Mouse (Mus musculus): ENCODE results near the gene C130032M10Rik. TPM values are rescaled to one million over a fixed set of nuclear protein-coding genes. Genes with fewer than 3 reads are reported as not detected.

C130032M10Rik gene
- polyA plus RNA-seq, 1 experiment from 2014 or later: not detected

GRCm38 (mm10) chr9:114525073-114525633 lies 9.7 kb downstream of the C130032M10Rik start:
- H3K27ac ChIP-seq (ENCODE audit: low read depth, low read length): no peak overlapping the region
- no peak overlapping the region for H3K4me3 ChIP-seq (ENCODE audit: low read depth, low read length)
- H3K9ac ChIP-seq (ENCODE audit: low read length): no peak overlapping the region
- DNase-seq (ENCODE audit: low spot score, missing footprints): no peak
- WGBS: 93% methylated on average over 12 of the region's 15 CpGs
- peaks cover 28% of the 10 kb centered on the region for H3K4me1 ChIP-seq (ENCODE audit: control insufficient read depth, insufficient read depth, low read length)
- peaks cover 2% of the 10 kb centered on the region; the same call in 1 of the 2 replicates for H3K36me3 ChIP-seq (ENCODE audit: control insufficient read depth, insufficient read depth, low read length)
- no peak overlapping the region for H3K4me2 ChIP-seq
- H3K9me3 ChIP-seq (ENCODE audit: control insufficient read depth, low read length): no peaks in the 10 kb centered on the region
- no peak; the same call in 1 of the 2 replicates for ATAC-seq (ENCODE audit: low FRiP score)
- H3K27me3 ChIP-seq (ENCODE audit: control insufficient read depth, insufficient read depth, low read length): no peaks in the 10 kb centered on the region

GRCm38 (mm10) chr9:114525891-114526290 lies 10.4 kb downstream of the C130032M10Rik start:
- Histone ChIP-seq H3K4me2 (peak overlapping the region; percentile 35; the same call in 1 of the 2 replicates), H3K27ac (ENCODE audit: low read depth, low read length) (0 out of 2 replicates have a peak overlapping the region, but pooled peaks have one; percentile 26), H3K9ac (ENCODE audit: low read length) (no peak overlapping the region), H3K4me3 (ENCODE audit: low read depth, low read length) (no peak overlapping the region), H3K4me1 (ENCODE audit: control insufficient read depth, insufficient read depth, low read length) (peaks cover 31% of the 10 kb centered on the region), H3K27me3 (ENCODE audit: control insufficient read depth, insufficient read depth, low read length) (no peaks in the 10 kb centered on the region), H3K36me3 (ENCODE audit: control insufficient read depth, insufficient read depth, low read length) (peaks cover 2% of the 10 kb centered on the region; the same call in 1 of the 2 replicates), H3K9me3 (ENCODE audit: control insufficient read depth, low read length) (no peaks in the 10 kb centered on the region)
- 8% methylated on average over 8 of the region's 8 CpGs for WGBS
- ATAC-seq (ENCODE audit: low FRiP score) (no peak), DNase-seq (ENCODE audit: low spot score, missing footprints) (no peak)

DNA sequence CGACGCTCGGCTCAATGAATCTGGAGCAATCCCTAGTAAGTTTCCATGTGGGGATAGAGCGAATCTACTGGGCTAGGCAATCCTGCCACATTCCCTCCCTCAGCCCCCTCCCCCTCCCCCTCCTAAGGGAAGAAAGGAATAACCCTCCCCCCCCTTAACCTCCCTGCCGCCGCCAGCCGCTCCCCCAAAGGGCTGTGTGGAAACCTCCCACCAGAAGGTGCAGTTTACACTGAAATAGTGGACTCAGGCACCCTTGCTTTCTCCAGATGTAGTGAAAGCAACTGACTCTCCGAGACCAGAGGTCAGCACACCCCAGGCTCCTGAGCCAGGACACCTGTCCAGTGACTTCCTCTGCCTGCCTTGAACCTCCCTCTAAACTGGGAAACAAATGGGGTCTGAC lies 11.1 kb downstream of the C130032M10Rik start:
- ATAC-seq (ENCODE audit: low FRiP score): peak; percentile 15; the same call in 1 of the 2 replicates
- 0 out of 2 replicates have a peak overlapping the region, but pooled peaks have one; percentile 24 for H3K9ac ChIP-seq (ENCODE audit: low read length)

DNA sequence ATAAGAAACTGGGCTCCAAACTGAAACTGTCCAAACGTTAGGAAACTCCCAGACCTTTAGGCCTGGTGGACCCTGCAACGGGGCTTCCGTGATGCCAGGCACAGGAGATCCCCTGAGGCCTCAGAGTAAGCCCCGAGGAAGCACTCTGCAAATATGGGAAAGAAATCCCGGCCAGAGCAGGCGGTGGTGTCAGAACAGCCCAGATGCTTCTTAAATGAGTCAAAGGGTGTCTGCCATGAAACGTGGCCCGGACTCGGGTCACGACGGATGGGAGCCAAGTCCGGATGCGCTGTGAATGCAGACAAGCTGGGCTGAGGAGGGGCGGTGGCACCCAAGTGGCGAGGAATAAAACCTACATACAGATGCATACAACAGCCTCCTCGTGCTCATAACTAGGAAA lies 11.6 kb downstream of the C130032M10Rik start:
- Histone ChIP-seq H3K36me3 (ENCODE audit: control insufficient read depth, insufficient read depth, low read length) (peaks cover 2% of the 10 kb centered on the region; the same call in 1 of the 2 replicates), H3K27me3 (ENCODE audit: control insufficient read depth, insufficient read depth, low read length) (no peaks in the 10 kb centered on the region), H3K27ac (ENCODE audit: low read depth, low read length) (peak overlapping the region; percentile 74), H3K4me2 (peak overlapping the region; percentile 35), H3K4me3 (ENCODE audit: low read depth, low read length) (0 out of 2 replicates have a peak overlapping the region, but pooled peaks have one; percentile 4), H3K9ac (ENCODE audit: low read length) (0 out of 2 replicates have a peak overlapping the region, but pooled peaks have one; percentile 24), H3K9me3 (ENCODE audit: control insufficient read depth, low read length) (no peaks in the 10 kb centered on the region), H3K4me1 (ENCODE audit: control insufficient read depth, insufficient read depth, low read length) (peaks cover 36% of the 10 kb centered on the region)
- ATAC-seq (ENCODE audit: low FRiP score) (peak; percentile 63), DNase-seq (ENCODE audit: low spot score, missing footprints) (peak; percentile 98)
- under 1% methylated on average over 16 of the region's 16 CpGs for WGBS

More for the DNA sequence above, 11.1 kb downstream of the C130032M10Rik start:
- H3K4me1 ChIP-seq (ENCODE audit: control insufficient read depth, insufficient read depth, low read length): peaks cover 34% of the 10 kb centered on the region
- peaks cover 2% of the 10 kb centered on the region; the same call in 1 of the 2 replicates for H3K36me3 ChIP-seq (ENCODE audit: control insufficient read depth, insufficient read depth, low read length)
- DNase-seq (ENCODE audit: low spot score, missing footprints): no peak
- peak overlapping the region; percentile 74 for H3K27ac ChIP-seq (ENCODE audit: low read depth, low read length)
- no peaks in the 10 kb centered on the region for H3K27me3 ChIP-seq (ENCODE audit: control insufficient read depth, insufficient read depth, low read length)
- under 1% methylated on average over 6 of the region's 8 CpGs for WGBS
- 0 out of 2 replicates have a peak overlapping the region, but pooled peaks have one; percentile 4 for H3K4me3 ChIP-seq (ENCODE audit: low read depth, low read length)
- peak overlapping the region; percentile 35 for H3K4me2 ChIP-seq
- H3K9me3 ChIP-seq (ENCODE audit: control insufficient read depth, low read length): no peaks in the 10 kb centered on the region

DNA sequence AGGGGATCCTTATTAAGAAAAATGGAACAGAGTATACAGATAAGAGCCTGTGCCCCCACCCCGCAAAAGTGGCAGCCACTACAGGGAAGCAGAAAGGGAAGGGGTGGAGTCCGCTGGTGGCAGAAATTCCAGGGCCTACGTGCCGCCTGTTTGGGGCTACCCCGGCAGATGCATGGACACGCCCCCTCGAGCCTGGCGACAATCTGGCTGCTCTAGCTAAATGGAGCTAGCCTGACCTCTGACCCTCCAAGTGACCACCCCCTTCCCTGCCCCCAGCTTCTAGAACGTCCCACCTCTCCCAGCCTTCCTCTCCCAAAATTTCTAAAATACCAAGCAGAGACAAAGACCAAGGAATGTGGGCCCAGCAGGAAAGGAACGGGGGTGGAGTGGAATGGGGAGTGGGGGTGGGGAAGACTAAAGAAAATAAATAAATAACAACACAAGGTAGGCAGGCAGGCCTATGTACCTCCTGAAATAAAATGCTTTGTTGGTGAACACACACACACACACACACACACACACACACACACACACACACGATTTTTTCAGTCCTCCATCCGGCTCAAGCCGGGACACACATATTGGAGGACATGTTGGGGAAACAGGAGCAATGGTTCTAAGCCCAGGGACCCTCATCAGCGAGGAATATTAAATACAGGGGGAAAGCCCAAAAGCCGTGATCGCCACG lies 12.6 kb downstream of the C130032M10Rik start:
- Histone ChIP-seq H3K27ac (ENCODE audit: low read depth, low read length) (no peak overlapping the region), H3K4me2 (peak overlapping the region; percentile 28; the same call in 1 of the 2 replicates), H3K9me3 (ENCODE audit: control insufficient read depth, low read length) (no peaks in the 10 kb centered on the region), H3K4me1 (ENCODE audit: control insufficient read depth, insufficient read depth, low read length) (peaks cover 36% of the 10 kb centered on the region), H3K27me3 (ENCODE audit: control insufficient read depth, insufficient read depth, low read length) (no peaks in the 10 kb centered on the region), H3K4me3 (ENCODE audit: low read depth, low read length) (no peak overlapping the region), H3K36me3 (ENCODE audit: control insufficient read depth, insufficient read depth, low read length) (peaks cover 2% of the 10 kb centered on the region; the same call in 1 of the 2 replicates), H3K9ac (ENCODE audit: low read length) (no peak overlapping the region)
- peak; percentile 68 for ATAC-seq (ENCODE audit: low FRiP score)
- WGBS: 5% methylated on average over 17 of the region's 17 CpGs
- peak; percentile 93 for DNase-seq (ENCODE audit: low spot score, missing footprints)

GRCm38 (mm10) chr9:114528680-114529048 lies 13.2 kb downstream of the C130032M10Rik start:
- no peaks in the 10 kb centered on the region for H3K27me3 ChIP-seq (ENCODE audit: control insufficient read depth, insufficient read depth, low read length)
- DNase-seq (ENCODE audit: low spot score, missing footprints): no peak
- H3K4me1 ChIP-seq (ENCODE audit: control insufficient read depth, insufficient read depth, low read length): peaks cover 36% of the 10 kb centered on the region
- no peak overlapping the region for H3K27ac ChIP-seq (ENCODE audit: low read depth, low read length)
- no peak overlapping the region for H3K4me2 ChIP-seq
- peaks cover 2% of the 10 kb centered on the region; the same call in 1 of the 2 replicates for H3K36me3 ChIP-seq (ENCODE audit: control insufficient read depth, insufficient read depth, low read length)
- H3K4me3 ChIP-seq (ENCODE audit: low read depth, low read length): no peak overlapping the region
- no peak for ATAC-seq (ENCODE audit: low FRiP score)
- no peak overlapping the region for H3K9ac ChIP-seq (ENCODE audit: low read length)
- H3K9me3 ChIP-seq (ENCODE audit: control insufficient read depth, low read length): no peaks in the 10 kb centered on the region
- WGBS: 46% methylated on average over 9 of the region's 9 CpGs

GRCm38 (mm10) chr9:114531276-114531675 lies 15.8 kb downstream of the C130032M10Rik start:
- Histone ChIP-seq H3K27ac (ENCODE audit: low read depth, low read length) (no peak overlapping the region), H3K4me3 (ENCODE audit: low read depth, low read length) (no peak overlapping the region), H3K36me3 (ENCODE audit: control insufficient read depth, insufficient read depth, low read length) (no peaks in the 10 kb centered on the region), H3K4me1 (ENCODE audit: control insufficient read depth, insufficient read depth, low read length) (peaks cover 28% of the 10 kb centered on the region), H3K27me3 (ENCODE audit: control insufficient read depth, insufficient read depth, low read length) (no peaks in the 10 kb centered on the region), H3K4me2 (no peak overlapping the region), H3K9ac (ENCODE audit: low read length) (no peak overlapping the region), H3K9me3 (ENCODE audit: control insufficient read depth, low read length) (no peaks in the 10 kb centered on the region)
- no peak for ATAC-seq (ENCODE audit: low FRiP score)
- WGBS: 39% methylated on average over 11 of the region's 11 CpGs
- DNase-seq (ENCODE audit: low spot score, missing footprints): no peak

GRCm38 (mm10) chr9:114533848-114534247 lies 18.4 kb downstream of the C130032M10Rik start:
- Histone ChIP-seq H3K27ac (ENCODE audit: low read depth, low read length) (no peak overlapping the region), H3K4me1 (ENCODE audit: control insufficient read depth, insufficient read depth, low read length) (peaks cover 28% of the 10 kb centered on the region), H3K4me3 (ENCODE audit: low read depth, low read length) (no peak overlapping the region), H3K9me3 (ENCODE audit: control insufficient read depth, low read length) (no peaks in the 10 kb centered on the region), H3K4me2 (no peak overlapping the region), H3K27me3 (ENCODE audit: control insufficient read depth, insufficient read depth, low read length) (no peaks in the 10 kb centered on the region), H3K9ac (ENCODE audit: low read length) (no peak overlapping the region), H3K36me3 (ENCODE audit: control insufficient read depth, insufficient read depth, low read length) (no peaks in the 10 kb centered on the region)
- ATAC-seq (ENCODE audit: low FRiP score) (no peak), DNase-seq (ENCODE audit: low spot score, missing footprints) (no peak)
- 71% methylated on average over 4 of the region's 4 CpGs for WGBS

Measured in midbrain, embryonic 11.5 days (tissue).